8 mouse cellular contexts compared by ENCODE assay signal in the genomic region with DNA sequence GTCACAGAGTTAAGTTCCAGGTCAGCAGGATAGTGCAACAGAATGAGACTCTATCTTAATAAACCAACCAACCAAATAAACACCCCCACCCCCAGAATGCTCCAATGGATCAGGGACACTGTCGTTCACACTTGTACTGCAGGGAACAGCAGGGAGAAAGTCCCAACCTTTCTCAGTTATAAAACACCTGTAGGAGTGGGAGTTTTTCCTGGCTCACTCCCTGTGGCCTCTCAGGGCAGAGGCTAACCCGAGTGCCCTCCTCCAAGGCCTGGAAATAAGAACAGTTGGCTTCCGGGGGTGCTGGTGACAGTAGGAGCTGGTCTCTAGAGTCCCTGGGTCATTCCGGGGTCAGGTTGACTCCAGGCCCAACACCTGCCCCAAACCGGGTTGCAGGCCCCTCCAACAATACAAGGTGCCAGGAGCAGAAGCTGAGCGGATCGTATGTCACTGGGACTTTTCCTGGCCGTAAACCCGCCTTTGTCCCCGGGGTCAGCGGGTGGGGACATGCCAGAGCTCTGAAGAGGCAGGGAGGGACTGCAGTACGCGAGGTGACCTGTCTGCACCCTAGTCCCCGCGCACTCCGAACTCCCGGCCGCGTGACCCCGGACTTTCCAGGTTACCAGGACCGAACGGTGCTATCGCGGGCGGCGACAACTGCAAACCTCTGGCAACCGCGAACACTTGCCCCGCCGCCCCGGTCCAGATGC. TPM values are rescaled to one million over a fixed set of nuclear protein-coding genes. Genes with fewer than 3 reads are reported as not detected.
DNase-seq lines count a peak whose midpoint lies in the region; ATAC-seq lines count a peak whose summit lies in the region.

No protein-coding gene starts in this region.

- peaks cover 41% of the 10 kb centered on the region for H3K79me2 ChIP-seq in macrophage (ENCODE audit: inconsistent target)

- peak; percentile 77 for DNase-seq in kidney, adult 11 months
- no peak for DNase-seq in kidney, adult 18-20 months
- DNase-seq in hindbrain, embryonic 14.5 days (ENCODE audit: low spot score), result no peak
- DNase-seq in left cerebral cortex, postnatal 4 days, result no peak
- DNase-seq in adipocyte (ENCODE audit: low spot score), result no peak
- no peak for DNase-seq in spleen, postnatal 14 days (ENCODE audit: low spot score in 2 of 2)

- H3K4me3 ChIP-seq in hindbrain, embryonic 14.5 days (replicated peaks; ENCODE audit: low read length), result peak overlapping the region; percentile 87
- H3K4me3 ChIP-seq in macrophage (ENCODE audit: inconsistent target), result peak overlapping the region; percentile 91

- intact Hi-C loops in left cerebral cortex, postnatal 4 days (cut with DNase I), result no loop called here

- H3K27ac ChIP-seq in hindbrain, embryonic 14.5 days, result peak overlapping the region; percentile 83
- H3K27ac ChIP-seq in macrophage, result peak overlapping the region; percentile 69

- H3K4me2 ChIP-seq in hindbrain, embryonic 14.5 days (replicated peaks), result peak overlapping the region; percentile 95

- H3K27me3 ChIP-seq in hindbrain, embryonic 14.5 days (ENCODE audit: control insufficient read depth, insufficient read depth, low read length), result no peaks in the 10 kb centered on the region

- 1% methylated on average over 31 of the region's 31 CpGs for WGBS in hindbrain, embryonic 14.5 days
- 2% methylated on average over 31 of the region's 31 CpGs for WGBS in macrophage (ENCODE audit: missing documents)

- peaks cover 16% of the 10 kb centered on the region for H3K4me1 ChIP-seq in hindbrain, embryonic 14.5 days (replicated peaks; ENCODE audit: control insufficient read depth, insufficient read depth, low read length)

- peak; percentile 37 for ATAC-seq in activated CD4-positive, CD25-positive, alpha-beta regulatory T cell, adult 4 months
- ATAC-seq in hindbrain, embryonic 14.5 days (ENCODE audit: low FRiP score), result peak; percentile 3; the same call in 1 of the 2 replicates

- peak overlapping the region; percentile 84 for H3K9ac ChIP-seq in hindbrain, embryonic 14.5 days

- no peaks in the 10 kb centered on the region; the same call in 1 of the 2 replicates for H3K36me3 ChIP-seq in hindbrain, embryonic 14.5 days (replicated peaks; ENCODE audit: control insufficient read depth, insufficient read depth)
- peaks cover 23% of the 10 kb centered on the region; the same call in 1 of the 2 replicates for H3K36me3 ChIP-seq in macrophage (ENCODE audit: inconsistent target)

- H3K9me3 ChIP-seq in hindbrain, embryonic 14.5 days (ENCODE audit: control insufficient read depth, low read length), result no peaks in the 10 kb centered on the region

RNA-seq across cellular contexts. Expression of gene Pgpep1, which starts 1.1 kb away (rescaled TPM):
- 1 to 10 TPM; 7.1 to 7.4 TPM for polyA plus RNA-seq in activated CD4-positive, CD25-positive, alpha-beta regulatory T cell, adult 4 months (2017; shearing (Covaris generic))
- 74.0 and 89.3 TPM in 2 replicates for polyA plus RNA-seq in hindbrain, embryonic 14.5 days (2014; fragmentation: Nextera tagmentation; extraction: Ambion mirVana)
- 10 to 100 TPM in 25 of 26 experiments, 1 to 10 TPM in 1; 8.5 to 30.1 (median 21.1) TPM for total RNA-seq in macrophage (2018; cell fraction: chromatin; rRNA removed)
- total RNA-seq in macrophage (2018; cell fraction: cytosol; rRNA removed), result 10 to 100 TPM; 19.1 to 38.4 (median 30.7) TPM
- 10 to 100 TPM; 12.7 to 46.1 (median 25.0) TPM for total RNA-seq in macrophage (2018; cell fraction: nucleus; rRNA removed)
- 19.1 to 57.8 TPM (median 24.3 TPM) in 3 replicates for polyA plus RNA-seq in macrophage (2018)
- total RNA-seq in left cerebral cortex, postnatal 4 days (2021), result 10 to 100 TPM; 29.7 to 30.5 TPM

RNA-seq across cellular contexts. Expression of gene Lsm4, which starts 14.0 kb away (rescaled TPM):
- 100 to 1,000 TPM; 115 to 120 TPM for polyA plus RNA-seq in activated CD4-positive, CD25-positive, alpha-beta regulatory T cell, adult 4 months (2017; shearing (Covaris generic))
- 180 and 197 TPM in 2 replicates for polyA plus RNA-seq in hindbrain, embryonic 14.5 days (2014; fragmentation: Nextera tagmentation; extraction: Ambion mirVana)
- total RNA-seq in macrophage (2018; cell fraction: chromatin; rRNA removed), result 10 to 100 TPM in 20 of 26 experiments, 1 to 10 TPM in 6; 2.7 to 27.9 (median 15.6) TPM
- 10 to 100 TPM; 43.2 to 69.6 (median 58.9) TPM for total RNA-seq in macrophage (2018; cell fraction: cytosol; rRNA removed)
- 10 to 100 TPM; 14.4 to 45.5 (median 23.0) TPM for total RNA-seq in macrophage (2018; cell fraction: nucleus; rRNA removed)
- 47.7 to 66.4 TPM (median 48.9 TPM) in 3 replicates for polyA plus RNA-seq in macrophage (2018)
- 10 to 100 TPM; 85.2 to 93.7 TPM for total RNA-seq in left cerebral cortex, postnatal 4 days (2021)

RNA-seq across cellular contexts. Expression of gene Gdf15, which starts 26.8 kb away (rescaled TPM):
- not detected for polyA plus RNA-seq in activated CD4-positive, CD25-positive, alpha-beta regulatory T cell, adult 4 months (2017; shearing (Covaris generic))
- 0.14 and 0.28 TPM in 2 replicates for polyA plus RNA-seq in hindbrain, embryonic 14.5 days (2014; fragmentation: Nextera tagmentation; extraction: Ambion mirVana)
- 100 to 1,000 TPM in 12 of 26 experiments, 10 to 100 TPM in 13, 1 to 10 TPM in 1; 7.8 to 467 (median 92.6) TPM for total RNA-seq in macrophage (2018; cell fraction: chromatin; rRNA removed)
- total RNA-seq in macrophage (2018; cell fraction: cytosol; rRNA removed), result 1,000 to 10,000 TPM in 6 of 26 experiments, 100 to 1,000 TPM in 15, 10 to 100 TPM in 5; 69.9 to 1,947 (median 332) TPM
- 1,000 to 10,000 TPM in 7 of 26 experiments, 100 to 1,000 TPM in 16, 10 to 100 TPM in 3; 89.0 to 1,533 (median 505) TPM for total RNA-seq in macrophage (2018; cell fraction: nucleus; rRNA removed)
- polyA plus RNA-seq in macrophage (2018), result 24.3 to 124 TPM (median 74.3 TPM) in 3 replicates
- total RNA-seq in left cerebral cortex, postnatal 4 days (2021), result not detected

RNA-seq across cellular contexts. Expression of gene Jund, which starts 39.7 kb away (rescaled TPM):
- polyA plus RNA-seq in activated CD4-positive, CD25-positive, alpha-beta regulatory T cell, adult 4 months (2017; shearing (Covaris generic)), result 10 to 100 TPM; 12.5 to 20.0 TPM
- 128 and 144 TPM in 2 replicates for polyA plus RNA-seq in hindbrain, embryonic 14.5 days (2014; fragmentation: Nextera tagmentation; extraction: Ambion mirVana)
- total RNA-seq in macrophage (2018; cell fraction: chromatin; rRNA removed), result 10 to 100 TPM; 10.4 to 46.3 (median 24.7) TPM
- total RNA-seq in macrophage (2018; cell fraction: cytosol; rRNA removed), result 100 to 1,000 TPM in 25 of 26 experiments, 10 to 100 TPM in 1; 96.8 to 198 (median 137) TPM
- 100 to 1,000 TPM in 9 of 26 experiments, 10 to 100 TPM in 17; 42.3 to 211 (median 94.7) TPM for total RNA-seq in macrophage (2018; cell fraction: nucleus; rRNA removed)
- polyA plus RNA-seq in macrophage (2018), result 29.7 to 79.6 TPM (median 40.0 TPM) in 3 replicates
- 100 to 1,000 TPM; 146 to 158 TPM for total RNA-seq in left cerebral cortex, postnatal 4 days (2021)

RNA-seq across cellular contexts. Expression of gene Lrrc25, which starts 43.1 kb away (rescaled TPM):
- 1 to 10 TPM in 1 of 2 experiments, under 1 TPM in 1; 0.54 to 1.0 TPM for polyA plus RNA-seq in activated CD4-positive, CD25-positive, alpha-beta regulatory T cell, adult 4 months (2017; shearing (Covaris generic))
- polyA plus RNA-seq in hindbrain, embryonic 14.5 days (2014; fragmentation: Nextera tagmentation; extraction: Ambion mirVana), result 0.98 and 1.6 TPM in 2 replicates
- 100 to 1,000 TPM in 7 of 26 experiments, 10 to 100 TPM in 19; 21.1 to 149 (median 77.4) TPM for total RNA-seq in macrophage (2018; cell fraction: chromatin; rRNA removed)
- total RNA-seq in macrophage (2018; cell fraction: cytosol; rRNA removed), result 100 to 1,000 TPM in 25 of 26 experiments, 10 to 100 TPM in 1; 89.3 to 365 (median 193) TPM
- total RNA-seq in macrophage (2018; cell fraction: nucleus; rRNA removed), result 100 to 1,000 TPM in 23 of 26 experiments, 10 to 100 TPM in 3; 63.8 to 384 (median 181) TPM
- 104 to 230 TPM (median 156 TPM) in 3 replicates for polyA plus RNA-seq in macrophage (2018)
- total RNA-seq in left cerebral cortex, postnatal 4 days (2021), result 1 to 10 TPM; 1.1 to 1.3 TPM

Comparison
In these comparisons a context has a peak if more than half of its experiments do, and no peak if none do; other contexts are left out.
1. RNA of gene Gdf15, which starts 26.8 kb away (polyA plus RNA-seq): 24.3 to 124 TPM in macrophage; 0.14 to 0.28 TPM in hindbrain, embryonic 14.5 days and not detected in activated CD4-positive, CD25-positive, alpha-beta regulatory T cell, adult 4 months; every median in the first group is over 10 times any median in the second.